Mouse (Mus musculus): ENCODE data around the gene Fzr1. TPM values are rescaled to one million over a fixed set of nuclear protein-coding genes. Genes with fewer than 3 reads are reported as not detected.

The Fzr1 gene
- total and polyA plus RNA-seq, 3 experiments = 20.7 to 115 TPM; not detected in 1

DNA sequence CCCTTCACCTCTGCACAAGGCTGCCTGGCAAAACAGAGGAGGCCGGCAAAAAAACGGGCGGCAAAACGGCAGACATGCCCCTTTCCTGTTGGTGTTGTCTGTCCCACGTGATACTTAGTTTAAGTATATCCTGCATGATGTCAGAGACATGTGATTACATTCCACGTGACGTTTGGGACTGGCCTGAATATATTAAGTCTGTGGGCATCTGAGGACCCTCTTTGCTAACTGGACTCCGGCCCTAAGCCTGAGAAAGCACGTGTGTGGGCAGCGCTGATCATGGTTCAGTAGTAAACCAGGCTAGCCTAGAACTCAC is 22.8 kb upstream of the Fzr1 start:
- Histone ChIP-seq H3K36me3 (ENCODE audit: control insufficient read depth in 1 of 2, insufficient read depth in 2 of 2, low read length in 2 of 2) (peaks cover 0 to 4% of the 10 kb centered on the region in 2 experiments; a peak in 2 of 4 replicates), H3K9ac (ENCODE audit: control insufficient read depth, low read depth, low read length, poor library complexity, severe bottlenecking) (no peak overlapping the region), H3K4me3 (ENCODE audit: control insufficient read depth in 1 of 2, insufficient read depth in 1 of 2, low read depth in 2 of 2, low read length in 2 of 2) (no peak overlapping the region), H3K79me2 (ENCODE audit: control insufficient read depth, insufficient read depth, low read length, poor library complexity) (no peaks in the 10 kb centered on the region), H3K4me1 (ENCODE audit: control insufficient read depth in 1 of 2, insufficient read depth in 2 of 2, low read length in 2 of 2) (peaks cover 0 to 9% of the 10 kb centered on the region in 2 experiments; a peak in 2 of 4 replicates), H3K9me3 (replicated peaks; ENCODE audit: insufficient read depth, low read length) (no peaks in the 10 kb centered on the region), H3K27me3 (ENCODE audit: control insufficient read depth in 1 of 2, insufficient read depth in 2 of 2, low read length in 2 of 2) (no peaks in the 10 kb centered on the region), H3K27ac (ENCODE audit: control insufficient read depth, low read depth, low read length) (no peak overlapping the region)
- TF ChIP-seq HCFC1 (IDR thresholded peaks at IDR 0.05; ENCODE audit: low read depth, low read length) = no peak
- TF ChIP-seq POLR2A (IDR thresholded peaks at IDR 0.05; ENCODE audit: control insufficient read depth in 1 of 2, insufficient read depth in 1 of 2, low read depth in 1 of 2, low read length in 2 of 2, poor library complexity in 1 of 2) = no peak
- TF ChIP-seq RAD21 (IDR thresholded peaks at IDR 0.05; ENCODE audit: low read depth, low read length) = no peak
- no peak for TF ChIP-seq TCF12 (IDR thresholded peaks at IDR 0.05; ENCODE audit: low read depth, low read length)
- TF ChIP-seq MAFK (IDR thresholded peaks at IDR 0.05; ENCODE audit: borderline replicate concordance, low read depth, low read length) = no peak
- TF ChIP-seq CHD2 (IDR thresholded peaks at IDR 0.05; ENCODE audit: low read length) = no peak
- no peak for TF ChIP-seq ZC3H11A (IDR thresholded peaks at IDR 0.05; ENCODE audit: low read depth, low read length)
- no peak for TF ChIP-seq TAL1 (IDR thresholded peaks at IDR 0.05; ENCODE audit: low read length)
- TF ChIP-seq USF2 (IDR thresholded peaks at IDR 0.05; ENCODE audit: borderline replicate concordance in 1 of 2, insufficient read depth in 1 of 2, low read depth in 1 of 2, low read length in 2 of 2) = no peak
- TF ChIP-seq MAZ (IDR thresholded peaks at IDR 0.05; ENCODE audit: low read depth, low read length) = no peak
- no peak for TF ChIP-seq MYB (IDR thresholded peaks at IDR 0.05; ENCODE audit: low read depth, low read length)
- no peak for TF ChIP-seq MAX (IDR thresholded peaks at IDR 0.05; ENCODE audit: low read length)
- no peak for DNase-seq (ENCODE audit: low read depth, low spot score)

DNA sequence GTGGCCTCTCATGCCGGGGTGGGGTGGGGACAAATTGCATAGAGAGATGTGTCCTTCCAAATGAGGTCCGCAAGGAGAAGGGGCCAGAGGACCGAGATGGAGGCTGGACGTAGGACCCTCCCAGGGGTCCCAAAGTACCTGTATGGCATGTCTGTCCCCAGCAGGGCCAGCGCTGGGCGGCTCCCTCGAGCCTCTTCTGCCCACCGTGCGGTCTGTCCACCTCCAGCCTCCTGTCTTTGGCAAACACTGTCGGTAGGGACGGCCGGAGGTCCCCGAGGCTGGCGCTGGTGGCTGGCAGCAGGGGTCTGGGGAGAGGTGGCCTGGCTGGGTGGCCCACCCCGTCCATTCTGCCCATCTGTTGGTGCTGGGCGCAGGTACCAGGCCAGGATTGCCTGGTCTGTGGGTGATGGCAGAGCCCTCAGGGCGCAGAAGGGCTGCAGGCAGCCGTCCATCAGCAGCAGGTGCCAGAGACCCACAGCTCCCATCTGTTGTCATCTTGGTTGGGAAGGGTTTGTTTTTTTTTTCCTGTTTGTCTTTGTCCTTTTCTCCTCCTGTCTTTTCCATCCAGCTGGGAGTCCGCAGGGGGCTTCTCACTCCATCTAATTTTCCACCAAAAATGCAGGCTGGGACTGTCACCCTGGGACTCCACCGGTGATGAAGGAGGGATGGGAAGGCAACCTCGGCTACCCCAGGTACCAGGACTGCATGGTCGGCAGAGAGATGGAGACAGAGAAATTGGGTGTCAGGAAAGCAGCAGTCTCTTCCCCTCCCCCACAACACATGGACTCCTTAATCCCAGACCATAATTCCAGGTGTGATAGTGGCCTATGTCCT is 22.3 kb upstream of the Fzr1 start:
- no peak for TF ChIP-seq CTCF (IDR thresholded peaks at IDR 0.05 in 2 of 3, conservative IDR thresholded peaks at IDR 0.05 in 1 of 3; ENCODE audit: control insufficient read depth in 1 of 3, insufficient read depth in 1 of 3, low read depth in 2 of 3, low read length in 3 of 3, poor library complexity in 1 of 3, severe bottlenecking in 1 of 3)
- no peak for TF ChIP-seq CHD1 (IDR thresholded peaks at IDR 0.05; ENCODE audit: low read depth, low read length)
- TF ChIP-seq ETS1 (IDR thresholded peaks at IDR 0.05; ENCODE audit: low read depth, low read length) = no peak
- no peak for TF ChIP-seq GABPA (IDR thresholded peaks at IDR 0.05; ENCODE audit: low read depth, low read length)
- no peak for TF ChIP-seq ZKSCAN1 (IDR thresholded peaks at IDR 0.05; ENCODE audit: low read depth, low read length)
- TF ChIP-seq TBP (IDR thresholded peaks at IDR 0.05; ENCODE audit: low read depth, low read length) = no peak
- H3K9me3 ChIP-seq (replicated peaks; ENCODE audit: insufficient read depth, low read length) = no peaks in the 10 kb centered on the region
- H3K36me3 ChIP-seq (ENCODE audit: control insufficient read depth in 1 of 2, insufficient read depth in 2 of 2, low read length in 2 of 2) = peaks cover 0 to 4% of the 10 kb centered on the region in 2 experiments; a peak in 2 of 4 replicates
- no peak overlapping the region for H3K9ac ChIP-seq (ENCODE audit: control insufficient read depth, low read depth, low read length, poor library complexity, severe bottlenecking)
- peaks cover 0 to 8% of the 10 kb centered on the region in 2 experiments; a peak in 2 of 4 replicates for H3K4me1 ChIP-seq (ENCODE audit: control insufficient read depth in 1 of 2, insufficient read depth in 2 of 2, low read length in 2 of 2)
- no peaks in the 10 kb centered on the region for H3K27me3 ChIP-seq (ENCODE audit: control insufficient read depth in 1 of 2, insufficient read depth in 2 of 2, low read length in 2 of 2)
- no peak for DNase-seq (ENCODE audit: low read depth, low spot score)
- H3K79me2 ChIP-seq (ENCODE audit: control insufficient read depth, insufficient read depth, low read length, poor library complexity) = no peaks in the 10 kb centered on the region
- no peak overlapping the region for H3K4me3 ChIP-seq (ENCODE audit: control insufficient read depth in 1 of 2, insufficient read depth in 1 of 2, low read depth in 2 of 2, low read length in 2 of 2)
- H3K27ac ChIP-seq (ENCODE audit: control insufficient read depth, low read depth, low read length) = no peak overlapping the region

Measured in MEL (cell line).